Mouse (Mus musculus): ENCODE results near the gene Fgfr2. TPM values are rescaled to one million over a fixed set of nuclear protein-coding genes. Genes with fewer than 3 reads are reported as not detected.

Fgfr2 gene
- polyA plus RNA-seq, 1 experiment from 2014 or later: 106 TPM

DNA sequence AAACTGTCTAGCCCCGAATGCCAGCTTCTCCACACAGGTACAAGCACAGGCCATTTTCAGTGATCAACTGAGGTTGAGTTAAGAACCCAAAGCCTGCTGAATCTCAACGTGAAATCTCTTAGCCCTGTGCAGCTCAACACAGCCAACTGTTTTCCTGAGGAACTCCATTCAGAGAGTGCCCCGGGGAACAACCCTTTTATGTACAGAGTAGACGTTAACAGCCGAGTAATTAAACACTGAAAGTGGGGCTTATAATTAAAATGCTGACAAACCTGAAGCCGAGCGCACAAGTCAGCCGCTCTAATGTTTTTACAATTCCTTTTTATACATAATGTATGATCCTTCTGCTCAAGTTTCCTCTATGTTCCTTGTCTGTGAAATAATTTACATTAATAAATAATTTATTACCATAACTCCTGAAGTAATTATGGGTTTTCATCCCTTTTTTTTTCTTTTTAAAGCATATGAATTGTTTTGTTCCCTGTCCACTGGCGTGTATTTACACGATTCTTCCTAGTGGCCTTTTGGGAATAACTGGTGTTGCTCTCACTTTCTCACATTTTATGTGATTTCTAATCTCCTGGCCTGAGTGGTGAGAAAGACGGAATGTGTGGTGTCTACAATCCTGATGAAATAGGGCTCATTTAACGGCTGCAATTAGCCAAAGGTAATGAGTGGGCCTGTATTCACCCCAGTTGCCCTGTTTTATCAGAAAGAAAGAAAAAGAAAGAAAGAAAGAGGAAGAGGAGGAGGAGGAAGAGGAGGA lies 355.7 kb downstream of the Fgfr2 start:
- H3K27me3 ChIP-seq (replicated peaks; ENCODE audit: control insufficient read depth, insufficient read depth, low read length): no peaks in the 10 kb centered on the region

DNA sequence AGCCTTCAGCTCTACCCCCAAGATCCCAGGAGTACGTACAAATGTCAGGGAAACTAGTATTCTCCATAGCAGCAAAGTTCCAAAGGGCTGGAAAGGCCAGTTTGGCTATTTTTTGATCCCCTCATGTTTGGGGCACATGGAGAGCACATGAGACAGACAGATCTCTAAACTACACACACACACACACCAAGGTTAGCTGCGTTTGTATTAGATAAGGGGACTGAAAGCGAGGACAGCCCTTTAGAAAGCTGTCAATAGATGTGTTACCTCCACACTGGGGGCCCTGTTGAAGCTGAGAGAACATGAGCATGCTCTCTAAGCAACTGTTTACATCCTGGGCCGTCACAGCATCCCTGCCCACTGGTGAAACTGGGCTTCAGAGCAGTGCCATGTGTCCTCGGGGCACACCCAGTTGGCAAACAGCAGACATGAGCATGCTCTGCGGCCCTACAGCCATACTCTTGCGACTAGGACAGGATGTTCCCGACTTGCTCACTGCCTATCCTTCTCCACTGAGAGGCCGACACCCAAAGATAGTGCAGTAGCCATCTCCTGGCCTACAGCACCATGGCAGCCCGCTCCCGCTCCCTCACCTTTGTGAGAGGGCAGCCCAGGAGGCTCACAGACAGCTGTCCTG lies 356.8 kb downstream of the Fgfr2 start:
- H3K9me3 ChIP-seq (ENCODE audit: control insufficient read depth, low read length): no peaks in the 10 kb centered on the region
- no peak overlapping the region for H3K27ac ChIP-seq (replicated peaks; ENCODE audit: low read depth, low read length)
- H3K4me3 ChIP-seq (ENCODE audit: low read depth, low read length): no peak overlapping the region
- H3K9ac ChIP-seq (ENCODE audit: low read depth, low read length): no peak overlapping the region
- no peaks in the 10 kb centered on the region for H3K27me3 ChIP-seq (replicated peaks; ENCODE audit: control insufficient read depth, insufficient read depth, low read length)
- H3K36me3 ChIP-seq (ENCODE audit: control insufficient read depth, insufficient read depth, low read length): peaks cover 21% of the 10 kb centered on the region; the same call in 1 of the 2 replicates
- DNase-seq (ENCODE audit: low spot score) (no peak), ATAC-seq (ENCODE audit: low read depth) (no peak)
- H3K4me2 ChIP-seq (ENCODE audit: low read depth, low read length): no peak overlapping the region
- H3K4me1 ChIP-seq (ENCODE audit: control insufficient read depth, insufficient read depth, low read length): peaks cover 23% of the 10 kb centered on the region
- WGBS: 72% methylated on average over 11 of the region's 11 CpGs

More for the DNA sequence above, 355.7 kb downstream of the Fgfr2 start:
- H3K4me1 ChIP-seq (ENCODE audit: control insufficient read depth, insufficient read depth, low read length): peaks cover 23% of the 10 kb centered on the region
- no peak overlapping the region for H3K4me3 ChIP-seq (ENCODE audit: low read depth, low read length)
- peaks cover 17% of the 10 kb centered on the region; the same call in 1 of the 2 replicates for H3K36me3 ChIP-seq (ENCODE audit: control insufficient read depth, insufficient read depth, low read length)
- H3K9me3 ChIP-seq (ENCODE audit: control insufficient read depth, low read length): no peaks in the 10 kb centered on the region
- no peak for ATAC-seq (ENCODE audit: low read depth)
- WGBS: 44% methylated on average over 12 of the region's 12 CpGs
- H3K27ac ChIP-seq (replicated peaks; ENCODE audit: low read depth, low read length): no peak overlapping the region; the same call in 1 of the 2 replicates
- DNase-seq (ENCODE audit: low spot score): peak; percentile 54
- H3K9ac ChIP-seq (ENCODE audit: low read depth, low read length): no peak overlapping the region
- no peak overlapping the region for H3K4me2 ChIP-seq (ENCODE audit: low read depth, low read length)

DNA sequence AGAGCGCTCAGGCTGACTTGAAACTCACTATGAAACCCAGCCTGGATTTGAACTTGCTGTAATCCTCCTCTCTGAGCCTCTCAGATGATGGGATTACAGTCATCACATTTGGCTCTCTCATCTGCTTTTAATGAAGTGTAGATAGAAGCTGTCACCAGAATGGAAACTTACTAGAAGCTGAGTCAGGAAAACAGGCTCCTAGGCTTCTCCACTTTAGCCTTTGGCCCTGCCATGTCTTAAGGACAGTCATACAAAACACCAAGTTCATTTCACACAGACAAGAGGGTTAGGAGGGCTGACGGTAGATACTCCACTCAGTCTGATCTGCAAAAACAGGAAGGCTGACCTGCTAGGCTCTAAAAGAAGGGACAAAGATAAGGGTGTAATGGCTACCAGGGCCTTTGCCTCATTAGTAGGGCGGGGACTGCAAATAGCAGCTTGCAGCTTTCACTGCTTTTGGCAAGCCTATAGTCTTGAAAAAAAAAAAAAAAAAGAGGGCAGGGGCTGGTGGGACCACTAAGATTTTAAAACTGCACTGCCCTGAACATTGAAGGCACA lies 357.4 kb downstream of the Fgfr2 start:
- peaks cover 18% of the 10 kb centered on the region; the same call in 1 of the 2 replicates for H3K36me3 ChIP-seq (ENCODE audit: control insufficient read depth, insufficient read depth, low read length)
- H3K4me3 ChIP-seq (ENCODE audit: low read depth, low read length): no peak overlapping the region
- H3K27ac ChIP-seq (replicated peaks; ENCODE audit: low read depth, low read length): no peak overlapping the region
- 68% methylated on average over 3 of the region's 3 CpGs for WGBS
- H3K27me3 ChIP-seq (replicated peaks; ENCODE audit: control insufficient read depth, insufficient read depth, low read length): no peaks in the 10 kb centered on the region
- ATAC-seq (ENCODE audit: low read depth) (no peak), DNase-seq (ENCODE audit: low spot score) (no peak)
- no peak overlapping the region for H3K9ac ChIP-seq (ENCODE audit: low read depth, low read length)
- no peaks in the 10 kb centered on the region for H3K9me3 ChIP-seq (ENCODE audit: control insufficient read depth, low read length)
- no peak overlapping the region for H3K4me2 ChIP-seq (ENCODE audit: low read depth, low read length)
- H3K4me1 ChIP-seq (ENCODE audit: control insufficient read depth, insufficient read depth, low read length): peaks cover 23% of the 10 kb centered on the region

DNA sequence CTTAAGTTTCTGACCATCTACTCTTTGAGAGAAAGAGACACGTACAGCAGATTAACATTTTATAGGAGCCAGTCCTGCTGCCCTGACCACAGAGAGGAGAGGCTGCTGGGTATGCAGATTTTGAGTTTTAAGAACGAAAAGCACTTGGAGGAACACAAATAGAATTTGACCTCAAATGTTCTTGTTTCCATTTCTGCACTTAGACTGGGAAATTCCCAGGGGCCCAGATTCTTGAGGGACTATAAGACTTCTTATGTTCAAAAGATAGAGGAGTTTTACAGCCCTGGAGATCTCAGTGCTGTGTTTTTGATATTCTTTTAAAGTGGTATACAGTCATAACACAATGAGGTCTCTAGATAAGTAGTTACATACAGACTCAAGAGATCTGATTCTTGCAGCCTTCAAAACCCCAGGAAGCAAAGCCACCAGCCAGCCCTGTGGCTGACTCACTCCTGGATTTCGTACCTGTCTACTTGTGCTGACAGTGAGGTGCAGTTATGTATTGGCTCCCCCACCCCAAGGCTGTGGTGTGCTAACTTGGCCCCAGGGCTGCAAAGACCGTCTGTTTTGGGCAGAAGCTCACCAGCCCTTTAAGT lies 358.2 kb downstream of the Fgfr2 start:
- DNase-seq (ENCODE audit: low spot score) (no peak), ATAC-seq (ENCODE audit: low read depth) (no peak)
- Histone ChIP-seq H3K9me3 (ENCODE audit: control insufficient read depth, low read length) (no peaks in the 10 kb centered on the region), H3K4me1 (ENCODE audit: control insufficient read depth, insufficient read depth, low read length) (peaks cover 23% of the 10 kb centered on the region), H3K9ac (ENCODE audit: low read depth, low read length) (no peak overlapping the region), H3K4me2 (ENCODE audit: low read depth, low read length) (no peak overlapping the region), H3K27ac (replicated peaks; ENCODE audit: low read depth, low read length) (no peak overlapping the region), H3K4me3 (ENCODE audit: low read depth, low read length) (no peak overlapping the region), H3K27me3 (replicated peaks; ENCODE audit: control insufficient read depth, insufficient read depth, low read length) (no peaks in the 10 kb centered on the region), H3K36me3 (ENCODE audit: control insufficient read depth, insufficient read depth, low read length) (peaks cover 18% of the 10 kb centered on the region; the same call in 1 of the 2 replicates)
- 59% methylated on average over 4 of the region's 4 CpGs for WGBS

DNA sequence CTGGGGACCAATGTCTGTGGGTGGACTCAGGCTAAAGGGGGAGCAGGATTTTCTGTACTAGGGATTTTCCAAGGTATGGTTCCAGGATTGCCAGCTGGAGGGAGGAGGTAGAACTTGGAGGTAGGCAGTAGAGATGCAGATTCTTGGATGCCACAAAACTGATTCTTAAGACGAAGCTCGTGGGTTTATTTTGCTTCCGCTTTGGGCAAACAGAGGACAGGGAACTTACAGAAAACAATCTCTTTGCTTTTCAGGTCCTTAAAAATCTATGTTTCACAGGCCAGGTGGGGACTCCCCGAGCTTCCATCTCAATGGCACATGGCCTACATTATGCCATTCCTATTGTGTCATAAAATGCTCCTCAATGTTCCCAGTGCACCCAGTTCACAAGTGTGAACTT lies 358.8 kb downstream of the Fgfr2 start:
- peaks cover 23% of the 10 kb centered on the region for H3K4me1 ChIP-seq (ENCODE audit: control insufficient read depth, insufficient read depth, low read length)
- H3K27ac ChIP-seq (replicated peaks; ENCODE audit: low read depth, low read length): no peak overlapping the region
- H3K9ac ChIP-seq (ENCODE audit: low read depth, low read length): no peak overlapping the region
- 88% methylated on average over 4 of the region's 4 CpGs for WGBS
- H3K4me3 ChIP-seq (ENCODE audit: low read depth, low read length): no peak overlapping the region
- H3K4me2 ChIP-seq (ENCODE audit: low read depth, low read length): no peak overlapping the region
- H3K27me3 ChIP-seq (replicated peaks; ENCODE audit: control insufficient read depth, insufficient read depth, low read length): no peaks in the 10 kb centered on the region
- no peak for ATAC-seq (ENCODE audit: low read depth)
- no peaks in the 10 kb centered on the region for H3K9me3 ChIP-seq (ENCODE audit: control insufficient read depth, low read length)
- DNase-seq (ENCODE audit: low spot score): no peak
- peaks cover 21% of the 10 kb centered on the region; the same call in 1 of the 2 replicates for H3K36me3 ChIP-seq (ENCODE audit: control insufficient read depth, insufficient read depth, low read length)

DNA sequence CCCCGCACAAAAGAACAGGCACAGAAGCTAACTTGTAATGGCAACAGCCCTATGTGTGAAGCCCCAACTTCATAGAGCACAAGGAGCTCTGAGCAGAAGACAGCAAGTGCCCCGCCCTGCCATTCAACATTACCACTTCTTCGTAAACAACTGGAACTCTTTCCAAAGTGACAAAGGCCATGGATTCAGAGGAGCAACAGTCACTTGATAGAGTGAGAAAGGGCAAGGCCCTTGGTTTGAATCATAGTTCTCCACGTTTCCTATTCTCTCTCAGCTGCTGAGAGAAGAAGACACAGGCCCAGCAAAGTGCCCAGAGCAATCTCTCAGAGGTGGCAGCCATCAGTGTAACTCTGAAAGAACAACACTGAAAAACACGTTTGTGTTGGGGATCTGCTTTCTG lies 359.2 kb downstream of the Fgfr2 start:
- Histone ChIP-seq H3K4me1 (ENCODE audit: control insufficient read depth, insufficient read depth, low read length) (peaks cover 23% of the 10 kb centered on the region), H3K27ac (replicated peaks; ENCODE audit: low read depth, low read length) (no peak overlapping the region), H3K4me2 (ENCODE audit: low read depth, low read length) (no peak overlapping the region), H3K4me3 (ENCODE audit: low read depth, low read length) (no peak overlapping the region), H3K9ac (ENCODE audit: low read depth, low read length) (no peak overlapping the region), H3K36me3 (ENCODE audit: control insufficient read depth, insufficient read depth, low read length) (peaks cover 25% of the 10 kb centered on the region; the same call in 1 of the 2 replicates), H3K9me3 (ENCODE audit: control insufficient read depth, low read length) (no peaks in the 10 kb centered on the region), H3K27me3 (replicated peaks; ENCODE audit: control insufficient read depth, insufficient read depth, low read length) (no peaks in the 10 kb centered on the region)
- 89% methylated on average over 5 of the region's 5 CpGs for WGBS
- no peak for ATAC-seq (ENCODE audit: low read depth)
- no peak for DNase-seq (ENCODE audit: low spot score)

DNA sequence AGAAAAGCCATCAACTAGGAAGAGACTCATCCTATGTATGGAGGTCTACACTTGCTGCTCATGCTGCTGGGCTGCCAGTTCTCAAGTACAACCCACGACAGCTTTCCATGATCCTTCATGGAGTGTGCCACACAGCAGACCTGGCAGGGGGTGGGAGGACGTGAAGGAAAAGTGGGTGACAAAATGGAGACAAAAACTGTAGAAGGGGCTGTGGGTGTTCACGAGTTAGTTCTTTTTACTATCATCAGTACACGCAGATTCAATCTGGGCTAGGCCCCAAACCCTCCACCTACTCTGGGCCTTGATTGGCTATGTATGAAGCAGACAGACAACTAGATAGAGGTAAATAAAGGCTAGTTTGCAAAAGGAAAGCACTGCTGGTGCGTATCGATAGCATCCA lies 359.8 kb downstream of the Fgfr2 start:
- Histone ChIP-seq H3K9me3 (ENCODE audit: control insufficient read depth, low read length) (no peaks in the 10 kb centered on the region), H3K27me3 (replicated peaks; ENCODE audit: control insufficient read depth, insufficient read depth, low read length) (no peaks in the 10 kb centered on the region), H3K9ac (ENCODE audit: low read depth, low read length) (no peak overlapping the region), H3K4me1 (ENCODE audit: control insufficient read depth, insufficient read depth, low read length) (peaks cover 23% of the 10 kb centered on the region), H3K4me3 (ENCODE audit: low read depth, low read length) (no peak overlapping the region), H3K4me2 (ENCODE audit: low read depth, low read length) (no peak overlapping the region), H3K27ac (replicated peaks; ENCODE audit: low read depth, low read length) (no peak overlapping the region), H3K36me3 (ENCODE audit: control insufficient read depth, insufficient read depth, low read length) (peaks cover 28% of the 10 kb centered on the region; the same call in 1 of the 2 replicates)
- ATAC-seq (ENCODE audit: low read depth) (no peak), DNase-seq (ENCODE audit: low spot score) (no peak)
- 97% methylated on average over 6 of the region's 6 CpGs for WGBS

DNA sequence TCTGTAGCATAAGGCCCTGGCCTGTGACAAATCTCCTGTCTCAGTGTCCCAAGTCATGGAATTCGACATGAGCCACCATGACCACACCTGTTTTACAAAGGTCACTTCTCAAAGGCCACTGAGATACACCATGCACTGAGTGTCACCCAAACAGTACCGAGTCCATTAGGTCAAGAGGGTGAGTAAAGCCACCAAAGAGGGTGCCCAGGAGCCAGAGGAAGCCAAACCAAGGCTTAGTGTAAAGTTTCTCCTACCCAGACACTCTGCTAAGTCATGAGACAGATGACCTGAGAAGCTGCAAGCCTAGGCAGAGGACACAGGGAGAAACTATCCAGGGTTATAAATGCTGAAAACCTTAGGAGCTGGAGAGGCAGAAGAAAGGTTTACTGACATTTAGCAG lies 361.7 kb downstream of the Fgfr2 start:
- H3K36me3 ChIP-seq (ENCODE audit: control insufficient read depth, insufficient read depth, low read length): peaks cover 44% of the 10 kb centered on the region
- H3K27me3 ChIP-seq (replicated peaks; ENCODE audit: control insufficient read depth, insufficient read depth, low read length): no peaks in the 10 kb centered on the region
- no peak overlapping the region for H3K9ac ChIP-seq (ENCODE audit: low read depth, low read length)
- no peak overlapping the region for H3K27ac ChIP-seq (replicated peaks; ENCODE audit: low read depth, low read length)
- DNase-seq (ENCODE audit: low spot score) (no peak), ATAC-seq (ENCODE audit: low read depth) (no peak)
- 78% methylated on average over 2 of the region's 2 CpGs for WGBS
- H3K4me2 ChIP-seq (ENCODE audit: low read depth, low read length): no peak overlapping the region
- no peak overlapping the region for H3K4me3 ChIP-seq (ENCODE audit: low read depth, low read length)
- H3K9me3 ChIP-seq (ENCODE audit: control insufficient read depth, low read length): no peaks in the 10 kb centered on the region
- peaks cover 6% of the 10 kb centered on the region; the same call in 1 of the 2 replicates for H3K4me1 ChIP-seq (ENCODE audit: control insufficient read depth, insufficient read depth, low read length)
